Mouse (Mus musculus): ENCODE measurements around the gene Sh2d1b2. TPM values are rescaled to one million over a fixed set of nuclear protein-coding genes. Genes with fewer than 3 reads are reported as not detected.
"Not testable (repeated sequence)": the region's sequence is repeated elsewhere in the genome, so short reads cannot be mapped to it uniquely, and the experiment has no call there.

The Sh2d1b2 gene
- not detected for total RNA-seq (2021)

- intact Hi-C loops (cut with DNase I); DNase-seq (ENCODE audit: low spot score in 2 of 2): not testable (repeated sequence)
Observed at GRCm38 (mm10) chr1:170232688-170233087, at the start of gene Sh2d1b2. Sh2d1b2 (plus strand) TSS chr1:170232749.

- intact Hi-C loops (cut with DNase I): no loop called here
- DNase-seq (ENCODE audit: low spot score in 2 of 2): no peak
Observed at GRCm38 (mm10) chr1:170185137-170185536, 47.4 kb upstream of the Sh2d1b2 start.

- intact Hi-C loops (cut with DNase I): no loop called here
- DNase-seq (ENCODE audit: low spot score in 2 of 2): peak; percentile 37 to 79
Observed at GRCm38 (mm10) chr1:170186531-170186930, 46.0 kb upstream of the Sh2d1b2 start.

- DNase-seq (ENCODE audit: low spot score in 2 of 2): peak in 1 of 2 experiments; percentile 60
- intact Hi-C loops (cut with DNase I): no loop called here
Observed at GRCm38 (mm10) chr1:170188601-170189000, 43.9 kb upstream of the Sh2d1b2 start.

GRCm38 (mm10) chr1:170190225-170190624 lies 42.3 kb upstream of the Sh2d1b2 start:
- intact Hi-C loops (cut with DNase I): no loop called here
- DNase-seq (ENCODE audit: low spot score in 2 of 2): no peak

- no peak for DNase-seq (ENCODE audit: low spot score in 2 of 2)
- intact Hi-C loops (cut with DNase I): no loop called here
Observed at GRCm38 (mm10) chr1:170191925-170192324, 40.6 kb upstream of the Sh2d1b2 start.

- intact Hi-C loops (cut with DNase I): no loop called here
- no peak for DNase-seq (ENCODE audit: low spot score in 2 of 2)
Observed at GRCm38 (mm10) chr1:170196211-170196610, 36.3 kb upstream of the Sh2d1b2 start.

GRCm38 (mm10) chr1:170200379-170200778 lies 32.2 kb upstream of the Sh2d1b2 start:
- DNase-seq (ENCODE audit: low spot score in 2 of 2): peak in 1 of 2 experiments; percentile 34
- intact Hi-C loops (cut with DNase I): no loop called here

- no peak for DNase-seq (ENCODE audit: low spot score in 2 of 2)
- intact Hi-C loops (cut with DNase I): no loop called here
Observed at GRCm38 (mm10) chr1:170206395-170206794, 26.2 kb upstream of the Sh2d1b2 start.

- no peak for DNase-seq (ENCODE audit: low spot score in 2 of 2)
- intact Hi-C loops (cut with DNase I): loop anchor here (10.0 kb wide), 1 partner anchor 371 kb away; the partner anchor contains the start of gene Nos1ap
Observed at GRCm38 (mm10) chr1:170213181-170213879, 19.2 kb upstream of the Sh2d1b2 start.

GRCm38 (mm10) chr1:170214383-170214756 lies 18.2 kb upstream of the Sh2d1b2 start:
- intact Hi-C loops (cut with DNase I): loop anchor here (10.0 kb wide), 1 partner anchor 370 kb away; the partner anchor contains the start of gene Nos1ap

GRCm38 (mm10) chr1:170214757-170215522 lies 17.6 kb upstream of the Sh2d1b2 start, which contains the start of gene Uhmk1:
Uhmk1 (minus strand) TSS chr1:170215397.
- intact Hi-C loops (cut with DNase I): loop anchor here (5.0 to 10.0 kb wide), 2 partner anchors 370 to 397 kb away; partner anchors contain the start of gene Nos1ap
- DNase-seq (ENCODE audit: low spot score in 2 of 2): peak; percentile 86 to 92

More at GRCm38 (mm10) chr1:170214383-170214756, 18.2 kb upstream of the Sh2d1b2 start:
- DNase-seq (ENCODE audit: low spot score in 2 of 2): no peak

- no peak for DNase-seq (ENCODE audit: low spot score in 2 of 2)
- intact Hi-C loops (cut with DNase I): loop anchor here (5.0 to 10.0 kb wide), 2 partner anchors 369 to 397 kb away; partner anchors contain the start of gene Nos1ap
Observed at GRCm38 (mm10) chr1:170215590-170215989, 17.0 kb upstream of the Sh2d1b2 start.

- intact Hi-C loops (cut with DNase I): loop anchor here (5.0 to 10.0 kb wide), 2 partner anchors 367 to 394 kb away; partner anchors contain the start of gene Nos1ap
- DNase-seq (ENCODE audit: low spot score in 2 of 2): peak in 1 of 2 experiments; percentile 72
Observed at GRCm38 (mm10) chr1:170218091-170218884, 14.3 kb upstream of the Sh2d1b2 start.

- no peak for DNase-seq (ENCODE audit: low spot score in 2 of 2)
- intact Hi-C loops (cut with DNase I): loop anchor here (5.0 kb wide), 1 partner anchor 52 kb away; no protein-coding TSS in a partner anchor
Observed at GRCm38 (mm10) chr1:170220351-170220750, 12.2 kb upstream of the Sh2d1b2 start.

GRCm38 (mm10) chr1:170223276-170223675 lies 9.3 kb upstream of the Sh2d1b2 start:
- intact Hi-C loops (cut with DNase I): loop anchor here (5.0 kb wide), 1 partner anchor 49 kb away; no protein-coding TSS in a partner anchor
- no peak for DNase-seq (ENCODE audit: low spot score in 2 of 2)

GRCm38 (mm10) chr1:170245016-170245415 lies 12.5 kb downstream of the Sh2d1b2 start:
- intact Hi-C loops (cut with DNase I): no loop called here
- DNase-seq (ENCODE audit: low spot score in 2 of 2): peak in 1 of 2 experiments; percentile 64

- intact Hi-C loops (cut with DNase I): no loop called here
- DNase-seq (ENCODE audit: low spot score in 2 of 2): no peak
Observed at GRCm38 (mm10) chr1:170254893-170255559, 22.5 kb downstream of the Sh2d1b2 start.

- peak; percentile 84 to 92 for DNase-seq (ENCODE audit: low spot score in 2 of 2)
- intact Hi-C loops (cut with DNase I): no loop called here
Observed at GRCm38 (mm10) chr1:170255560-170255910, 23.0 kb downstream of the Sh2d1b2 start.
